ENCODE assay signal across 11 mouse cellular contexts in the genomic region with DNA sequence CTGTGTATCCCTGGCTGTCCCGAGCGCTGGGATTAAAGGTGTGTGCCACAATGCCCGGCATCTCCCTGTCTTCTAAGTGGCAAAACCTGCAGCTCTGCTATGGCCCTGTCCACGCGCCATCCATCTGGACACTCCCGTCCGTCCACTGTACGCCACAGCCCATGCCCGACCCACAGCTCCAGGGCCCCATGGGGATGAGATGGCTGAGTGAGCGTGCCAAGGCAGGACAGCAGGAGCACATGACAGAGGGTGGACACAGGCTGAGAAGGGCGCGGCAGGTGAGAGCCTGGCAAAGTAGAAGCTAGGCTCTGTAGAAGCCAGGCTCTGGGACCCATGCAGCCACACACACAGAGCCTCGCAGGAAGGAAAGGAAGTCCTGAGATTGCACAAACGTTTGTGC.
"Had no signal": no experiment of that assay in that cellular context is flagged by ENCODE, and none has a peak within 500 bp of the region (broad histone marks: within the 10 kb centered on the region; RNA-seq: fewer than 3 reads in every experiment).

No protein-coding gene starts in this region.

- H3K9me3 ChIP-seq: liver, embryonic 13.5 days; midbrain, embryonic 13.5 days; stomach, embryonic 15.5 days had no signal

- H3K4me2 ChIP-seq: liver, embryonic 13.5 days; midbrain, embryonic 13.5 days; stomach, embryonic 15.5 days had no signal

- H3K9ac ChIP-seq: liver, embryonic 13.5 days; liver, postnatal 0 days; midbrain, embryonic 13.5 days; stomach, embryonic 15.5 days had no signal

- DNase-seq: kidney, postnatal 25 days; liver; liver, embryonic 13.5 days; liver, postnatal 0 days; lung, postnatal 36 days; right cerebral cortex, postnatal 14 days; thymus, adult 2 months; thymus, postnatal 36 days had no signal

- H3K4me3 ChIP-seq: left cerebral cortex, adult 2 months; liver, embryonic 13.5 days; midbrain, embryonic 13.5 days; stomach, embryonic 15.5 days had no signal

- H3K36me3 ChIP-seq: liver, embryonic 13.5 days; stomach, embryonic 15.5 days had no signal

- H3K27ac ChIP-seq: left cerebral cortex, adult 2 months; liver, embryonic 13.5 days; midbrain, embryonic 13.5 days; stomach, embryonic 15.5 days had no signal

- H3K27me3 ChIP-seq: stomach, embryonic 15.5 days had no signal

- ATAC-seq: liver, postnatal 0 days; midbrain, embryonic 13.5 days had no signal

- H3K4me1 ChIP-seq: midbrain, embryonic 13.5 days; stomach, embryonic 15.5 days had no signal
